Mouse (Mus musculus): Measurements from ENCODE around the gene Nicn1.
A peak's percentile ranks its signal among the peaks of the same experiment; 100 is the strongest.
"Not testable (repeated sequence)": the region's sequence is repeated elsewhere in the genome, so short reads cannot be mapped to it uniquely, and the experiment has no call there.

Nicn1 gene

DNA sequence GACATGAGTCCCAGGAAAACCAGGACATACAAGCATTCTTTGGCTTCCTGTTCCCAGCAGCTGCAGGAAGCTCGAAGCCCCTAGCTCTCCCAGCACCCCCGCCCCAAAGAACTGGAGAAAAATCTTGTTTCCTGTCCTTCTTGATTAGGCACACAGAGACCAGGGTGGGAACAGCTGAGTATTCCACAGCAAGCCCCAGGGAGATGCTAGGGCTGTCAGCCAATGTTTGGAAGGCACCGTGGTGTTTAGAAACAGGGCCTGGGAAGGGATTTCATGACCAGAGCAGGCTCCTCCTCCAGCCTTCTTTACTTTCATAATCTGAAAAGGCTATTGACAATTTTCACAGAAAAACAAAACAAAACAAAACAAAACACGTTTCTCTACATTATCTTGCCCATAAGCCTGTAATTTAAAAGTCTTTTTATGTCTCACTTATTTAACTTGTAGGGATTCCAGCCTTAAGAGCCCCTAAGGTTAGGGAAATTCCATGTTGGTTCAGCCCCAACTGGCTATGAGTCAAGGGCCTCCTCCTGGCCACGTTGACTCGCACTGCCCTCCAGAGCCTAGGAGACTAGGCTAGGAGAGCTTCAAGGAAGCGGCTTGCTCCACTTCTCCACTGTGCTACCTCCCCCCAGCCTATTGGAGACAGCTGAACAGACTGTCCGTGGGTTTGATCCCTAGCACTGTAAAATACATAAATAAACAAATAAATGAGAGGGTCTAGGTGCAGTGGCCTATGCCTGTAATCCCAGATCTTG, 10.0 kb upstream of the Nicn1 start:
- DNase-seq: no peak

DNA sequence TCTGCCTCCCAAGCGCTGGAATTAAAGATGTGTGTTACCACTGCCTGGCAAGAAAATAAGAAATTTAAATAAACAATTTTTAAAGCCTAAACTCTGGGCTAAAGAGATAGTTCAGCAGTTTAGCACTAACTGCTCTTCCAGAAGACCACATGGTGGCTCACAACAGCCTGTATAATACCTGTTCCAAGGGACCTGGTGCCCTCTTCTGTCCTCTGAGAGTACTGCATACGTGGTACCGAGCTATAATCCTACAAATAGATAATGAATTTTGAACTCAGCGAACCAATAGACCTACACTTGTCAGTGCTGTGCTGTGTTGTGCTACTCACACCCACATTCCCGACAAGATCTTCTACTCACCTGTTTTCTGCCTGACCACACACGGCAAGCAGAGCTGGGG, 5.8 kb upstream of the Nicn1 start:
- peak; percentile 78 for DNase-seq

DNA sequence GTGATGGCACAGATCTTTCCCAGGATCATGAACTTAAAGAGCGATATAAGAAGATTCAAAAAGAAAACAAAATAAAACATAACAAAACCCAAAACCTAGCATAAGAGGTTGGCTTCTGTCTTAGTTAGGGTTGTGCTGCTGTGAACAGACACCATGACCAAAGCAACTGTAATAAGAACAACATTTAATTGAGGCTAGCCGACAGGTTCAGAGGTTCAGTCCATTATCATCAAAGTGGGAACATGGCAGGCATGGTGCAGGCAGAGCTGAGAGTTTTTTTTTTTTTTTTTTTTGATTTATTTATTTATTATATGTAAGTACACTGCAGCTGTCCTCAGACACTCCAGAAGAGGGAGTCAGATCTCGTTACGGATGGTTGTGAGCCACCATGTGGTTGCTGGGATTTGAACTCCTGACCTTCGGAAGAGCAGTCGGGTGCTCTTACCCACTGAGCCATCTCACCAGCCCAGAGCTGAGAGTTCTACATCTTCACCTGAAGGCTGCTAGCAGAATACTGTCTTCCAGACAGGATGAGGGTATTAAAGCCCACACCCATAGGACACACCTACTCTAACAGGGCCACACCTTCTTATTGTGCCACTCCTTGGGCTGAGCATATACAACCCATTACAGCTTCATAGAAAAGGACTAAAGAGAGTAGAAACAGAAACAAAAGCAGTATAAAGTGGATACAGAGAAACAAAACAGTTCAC, 2.5 kb upstream of the Nicn1 start:
- not testable (repeated sequence) for DNase-seq

DNA sequence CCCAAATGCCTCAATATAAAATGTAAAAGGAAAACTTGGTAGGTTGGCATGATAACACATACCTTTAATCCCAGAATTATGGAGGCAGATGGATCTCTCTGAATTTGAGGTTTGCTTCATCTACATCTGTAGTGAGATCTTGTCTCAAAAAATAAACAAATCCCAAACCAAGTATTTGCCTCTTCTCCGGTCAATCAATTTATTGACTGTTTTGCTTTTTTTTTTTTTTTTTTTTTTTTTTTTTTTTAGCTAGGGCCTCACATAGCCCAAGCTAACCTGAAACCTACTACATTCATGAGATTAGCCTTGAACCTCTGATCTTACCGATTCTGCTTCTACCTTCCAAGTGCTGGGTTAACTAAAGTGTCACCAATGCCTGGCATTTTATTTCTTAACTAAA, 882 bp upstream of the Nicn1 start:
- DNase-seq: no peak

DNA sequence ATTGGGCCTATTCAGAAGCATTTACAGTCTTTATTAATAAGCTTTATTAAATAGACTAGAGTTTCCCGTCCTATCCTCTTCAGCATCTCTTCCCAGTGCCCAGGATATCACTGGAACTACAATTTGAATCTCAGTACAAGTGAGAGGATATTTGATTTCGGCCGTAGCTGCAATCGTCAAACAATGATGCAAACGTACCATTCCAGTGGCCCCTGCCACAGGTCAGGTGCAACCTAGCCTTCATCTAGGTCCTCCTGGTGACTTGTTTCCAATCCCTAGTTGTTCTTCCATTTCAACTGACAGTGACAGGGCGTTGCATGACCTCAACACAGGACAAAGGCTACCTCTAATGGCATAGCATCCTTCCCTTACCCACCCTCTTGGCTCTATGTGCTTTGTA, 544 bp downstream of the Nicn1 start:
- DNase-seq: no peak

DNA sequence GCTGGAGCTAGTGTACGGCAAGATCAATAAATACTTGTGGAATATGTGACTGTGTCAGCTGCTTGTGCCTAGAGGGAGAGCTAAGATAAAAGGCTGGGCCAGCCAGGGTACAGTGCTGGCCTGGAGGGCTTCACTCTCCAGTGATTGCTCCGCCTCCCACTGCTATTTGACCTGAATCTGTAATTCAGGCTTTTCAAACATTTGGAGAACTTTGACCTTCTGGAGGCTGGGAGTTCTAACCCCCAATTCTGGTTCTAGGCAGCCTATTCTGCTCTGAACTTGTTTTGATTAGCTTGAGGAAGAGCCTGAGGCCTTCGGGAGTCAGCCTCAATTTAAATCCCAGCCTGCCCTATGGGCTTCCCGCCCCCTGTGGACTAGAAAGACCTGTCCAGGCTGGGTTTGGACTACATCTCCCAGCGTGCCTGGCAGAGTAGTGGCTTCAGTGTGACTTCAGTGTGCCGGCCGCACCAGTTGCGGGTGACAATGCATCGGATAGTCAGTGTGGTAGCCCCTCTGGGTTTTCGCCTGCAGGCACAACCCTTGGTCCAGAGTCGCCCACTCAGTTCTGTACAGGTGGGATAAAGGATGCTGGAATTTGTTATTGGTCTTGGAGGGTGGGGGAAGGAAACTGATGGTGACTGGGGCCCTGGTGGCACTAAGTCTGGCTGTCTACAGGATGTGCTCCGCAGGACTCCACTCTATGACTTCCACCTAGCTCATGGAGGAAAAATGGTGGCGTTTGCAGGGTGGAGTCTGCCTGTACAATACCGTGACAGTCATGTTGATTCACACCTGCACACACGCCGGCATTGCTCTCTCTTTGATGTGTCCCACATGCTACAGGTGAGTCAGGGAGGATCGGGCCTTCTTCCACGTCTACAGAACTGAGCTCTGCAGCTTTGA, 6.5 kb downstream of the Nicn1 start, which contains the start of gene Amt:
Gene Amt, plus strand, starts transcription at position 401 of the 903 bp plus-strand sequence.
- DNase-seq: no peak

DNA sequence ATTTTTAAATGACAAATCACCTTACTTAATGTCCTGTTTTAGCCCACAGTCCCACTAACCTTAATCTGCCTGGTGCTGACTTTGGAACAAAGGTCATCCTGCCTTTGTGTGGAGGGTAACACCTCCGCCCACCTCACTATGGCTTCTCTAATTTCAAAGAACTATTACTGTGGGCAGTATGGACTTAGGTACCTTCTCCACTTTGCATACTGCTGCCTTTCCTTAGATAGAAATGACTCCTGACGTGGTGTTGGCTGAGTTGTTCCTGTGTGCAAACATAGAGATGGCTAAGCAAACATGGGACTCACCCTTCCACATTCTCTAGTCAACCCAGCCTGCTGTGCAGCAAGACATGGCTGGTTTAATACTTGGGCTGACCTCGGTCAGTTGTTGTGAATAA, 11.6 kb downstream of the Nicn1 start:
- no peak for DNase-seq

DNA sequence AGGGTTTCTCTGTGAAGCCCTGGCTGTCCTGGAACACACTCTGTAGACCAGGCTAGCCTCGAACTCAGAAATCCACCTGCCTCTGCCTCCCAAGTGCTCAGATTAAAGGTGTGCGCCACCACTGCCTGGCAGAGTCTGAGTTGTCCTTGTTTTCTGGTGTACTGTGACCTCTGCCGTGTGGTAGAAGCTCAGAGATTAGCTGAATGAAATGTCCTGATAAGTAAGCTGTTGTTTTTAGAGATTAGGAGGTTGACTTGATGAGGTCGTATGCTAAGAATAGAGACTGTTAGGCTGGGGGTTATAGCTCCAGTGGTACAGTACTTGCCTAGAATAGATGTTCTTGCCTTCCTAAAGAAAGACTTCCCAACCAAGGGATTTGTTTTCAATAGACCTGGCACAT, 14.5 kb downstream of the Nicn1 start:
- no peak for DNase-seq

DNA sequence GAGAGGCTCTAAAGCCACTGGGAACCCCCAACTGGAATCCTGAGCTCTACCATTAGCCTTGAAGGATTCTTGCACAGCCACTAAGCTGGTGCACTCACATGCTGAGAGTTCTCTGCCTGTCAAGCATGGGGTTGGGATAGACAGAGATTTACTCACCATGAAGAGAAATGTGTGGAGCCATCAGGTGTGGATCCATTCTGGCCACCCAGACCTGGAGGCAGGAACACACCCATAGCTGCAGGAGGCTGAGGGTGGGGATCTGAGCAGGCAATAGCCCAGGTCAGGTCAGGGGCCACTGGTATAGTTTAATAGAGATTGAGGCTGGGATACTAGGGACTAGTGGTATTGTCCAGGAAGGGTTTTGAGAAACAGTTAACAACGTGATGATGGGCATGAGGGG, 14.9 kb downstream of the Nicn1 start:
- peak; percentile 27 for DNase-seq

DNA sequence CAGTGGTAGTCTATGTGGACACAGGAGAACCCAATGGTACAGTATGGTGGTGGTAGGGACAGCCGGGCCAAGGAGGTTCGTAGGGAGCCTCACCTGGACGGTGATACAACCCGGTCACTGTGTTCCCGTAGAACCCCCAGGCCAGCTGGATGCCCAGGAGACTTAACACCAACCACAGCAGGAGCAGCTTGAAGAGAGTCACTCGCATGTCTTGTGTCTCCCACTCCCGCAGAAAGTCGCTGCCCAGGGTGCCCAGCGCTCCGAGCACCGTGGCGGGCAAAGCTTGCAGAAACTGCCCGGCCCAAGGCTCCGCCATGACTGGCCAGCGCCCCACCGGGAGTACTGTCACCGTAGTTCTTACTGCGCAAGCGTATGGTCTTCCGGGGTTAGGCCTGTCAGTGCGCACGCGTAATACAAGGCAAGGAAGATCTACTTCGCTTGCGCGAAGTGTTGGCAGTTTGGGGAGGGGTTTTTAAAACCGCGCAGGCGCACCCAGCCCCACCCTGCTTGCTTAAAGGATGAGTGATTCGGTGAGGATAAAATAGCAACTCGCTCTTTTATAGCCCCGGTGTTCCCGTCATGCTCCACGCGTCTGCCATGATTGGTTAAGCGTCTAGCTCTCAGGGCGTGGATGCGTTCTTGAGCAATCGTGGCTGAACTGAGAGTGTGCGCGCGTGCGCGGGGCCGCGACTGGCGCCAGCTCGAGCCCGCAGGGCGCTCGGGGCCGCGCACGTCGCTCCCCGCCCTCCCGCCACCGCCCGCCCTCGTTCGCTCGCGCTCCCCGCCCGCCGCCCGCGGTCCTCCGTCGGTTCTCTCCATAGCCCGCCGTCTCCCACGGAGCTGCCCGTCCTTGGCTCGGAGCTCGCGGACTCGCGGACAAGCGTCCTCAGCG, 15.6 kb downstream of the Nicn1 start, which contains the start of the genes Rhoa and Tcta:
Gene Rhoa, plus strand, starts transcription at position 501 of the 892 bp plus-strand sequence.
Gene Tcta, minus strand, starts transcription at position 532 of the 892 bp plus-strand sequence.
- DNase-seq: peak; percentile 98

DNA sequence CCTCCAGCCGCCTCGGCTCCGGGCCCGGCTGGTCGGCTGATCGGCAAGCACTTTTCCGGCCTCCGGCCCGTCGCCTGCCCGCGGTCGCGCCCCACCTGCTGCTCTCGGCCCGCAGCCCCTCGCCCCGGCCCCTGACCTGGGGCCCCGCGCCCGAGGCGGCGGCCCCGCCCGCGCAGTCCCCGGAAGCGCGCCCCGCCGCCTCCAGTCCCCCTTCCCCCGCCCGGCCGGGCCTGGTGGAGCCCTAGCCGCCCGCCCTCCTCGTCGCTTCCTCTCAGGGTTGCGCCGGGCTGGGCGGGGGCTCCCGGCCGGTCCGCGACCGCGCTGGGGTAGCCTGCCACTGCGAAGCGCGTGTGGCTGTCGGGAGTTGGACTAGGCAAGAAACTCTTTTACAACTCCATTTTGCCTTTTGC, 16.3 kb downstream of the Nicn1 start:
- peak; percentile 92 for DNase-seq

DNA sequence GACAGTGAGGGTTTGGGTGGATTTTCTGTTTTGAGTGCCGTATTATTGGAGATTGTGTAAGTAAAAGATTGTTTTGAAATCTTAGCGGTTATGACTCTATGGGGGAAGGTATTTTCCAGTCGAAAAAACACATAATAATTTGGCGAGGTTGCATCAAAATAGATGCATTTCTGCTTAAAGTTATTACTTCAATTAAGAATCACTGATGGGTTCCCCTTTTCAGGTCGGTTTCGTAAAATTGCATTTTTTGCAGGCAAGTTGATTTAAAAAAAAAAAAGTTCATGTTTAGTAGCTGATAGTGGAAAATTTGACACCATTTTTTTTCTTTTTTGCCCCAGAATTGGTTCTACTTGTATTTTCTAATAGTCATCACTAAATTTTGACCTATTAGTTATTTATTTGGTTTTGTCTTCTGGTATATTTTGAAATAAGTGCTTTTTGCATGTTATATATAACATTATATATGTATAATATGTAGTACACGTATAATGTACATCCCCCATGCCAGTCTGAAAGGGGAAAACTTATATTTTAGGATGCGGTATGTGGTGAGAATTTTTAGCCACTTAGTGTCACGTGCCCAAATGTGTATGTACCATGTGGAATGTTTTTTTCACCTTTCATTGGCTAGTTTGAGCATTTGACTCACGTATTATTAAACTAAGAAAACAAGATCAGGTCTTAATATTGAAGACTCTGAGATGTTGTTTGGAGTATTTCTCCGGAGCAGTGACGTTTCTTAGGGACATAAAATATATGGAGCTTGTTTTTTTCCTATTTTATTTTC, 17.0 kb downstream of the Nicn1 start:
- DNase-seq: no peak

DNA sequence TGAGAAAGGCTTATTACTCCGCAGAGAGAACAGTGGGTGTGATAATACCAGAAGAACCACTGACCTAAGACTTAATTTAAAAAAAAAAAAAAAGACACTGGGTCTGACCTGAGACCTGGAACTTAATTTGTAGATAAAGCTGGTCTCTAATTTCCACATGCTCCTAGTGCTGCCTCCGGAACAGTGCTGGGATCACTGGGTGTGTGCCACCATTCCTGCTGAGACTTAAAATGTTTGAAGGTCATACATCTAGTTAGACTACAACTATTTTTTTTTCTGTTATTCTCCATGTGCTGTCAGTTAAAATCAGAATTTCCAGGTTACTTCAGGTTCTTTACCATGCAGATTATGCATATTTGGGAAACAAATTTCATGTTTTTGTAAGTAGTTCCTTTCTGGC, 17.9 kb downstream of the Nicn1 start:
- no peak for DNase-seq

DNA sequence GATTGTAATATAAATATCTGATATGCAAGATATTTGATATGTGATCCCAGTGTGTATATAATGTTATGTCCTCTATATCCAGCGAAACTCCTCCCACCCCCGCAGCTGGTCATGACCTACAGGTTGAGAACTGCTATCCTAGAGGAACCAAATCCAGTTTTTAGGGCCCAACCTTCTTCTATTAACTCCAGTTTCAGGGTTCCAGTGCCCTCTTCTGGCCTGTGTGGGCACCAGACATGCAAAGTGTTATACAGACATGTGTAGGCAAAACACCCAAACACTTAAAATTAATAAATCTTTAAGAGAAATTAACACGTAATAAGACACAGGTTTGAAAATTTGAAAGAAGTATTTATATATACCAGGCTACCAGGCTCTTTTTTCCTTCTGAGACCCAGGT, 27.3 kb downstream of the Nicn1 start:
- DNase-seq: peak; percentile 34

DNA sequence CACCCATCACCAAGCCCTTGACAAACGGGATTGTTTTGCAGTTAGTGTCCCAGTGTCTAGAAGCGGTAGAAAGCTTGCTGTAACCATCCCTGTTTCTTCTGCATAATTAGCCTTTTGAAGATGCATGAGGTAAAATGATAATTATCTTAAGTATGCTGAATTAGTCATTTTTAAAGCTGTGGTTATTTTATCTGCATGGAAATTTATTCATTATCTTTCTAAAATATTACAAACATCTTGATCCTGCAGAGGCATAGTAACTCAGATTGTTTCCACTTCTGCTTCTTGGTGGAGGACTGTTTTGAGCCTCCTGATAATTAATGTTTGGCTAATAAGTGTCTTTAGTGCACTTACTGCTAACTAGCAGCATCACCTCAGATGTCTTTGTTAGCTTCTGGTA, 28.2 kb downstream of the Nicn1 start:
- no peak for DNase-seq

DNA sequence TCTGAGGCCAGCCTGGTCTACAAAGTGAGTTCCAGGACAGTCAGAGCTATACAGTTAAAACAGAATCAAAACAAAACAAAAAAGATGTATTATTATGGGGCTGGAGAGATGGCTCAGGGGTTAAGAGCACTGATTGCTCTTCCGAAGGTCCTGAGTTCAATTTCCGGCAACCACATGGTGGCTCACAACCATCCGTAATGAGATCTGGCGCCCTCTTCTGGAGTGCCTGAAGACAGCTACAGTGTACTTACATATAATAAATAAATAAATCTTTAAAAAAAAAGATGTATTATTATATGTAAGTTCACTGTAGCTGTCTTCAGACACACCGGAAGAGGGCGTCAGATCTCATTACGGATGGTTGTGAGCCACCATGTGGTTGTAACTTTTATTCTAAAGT, 31.8 kb downstream of the Nicn1 start:
- not testable (repeated sequence) for DNase-seq

DNA sequence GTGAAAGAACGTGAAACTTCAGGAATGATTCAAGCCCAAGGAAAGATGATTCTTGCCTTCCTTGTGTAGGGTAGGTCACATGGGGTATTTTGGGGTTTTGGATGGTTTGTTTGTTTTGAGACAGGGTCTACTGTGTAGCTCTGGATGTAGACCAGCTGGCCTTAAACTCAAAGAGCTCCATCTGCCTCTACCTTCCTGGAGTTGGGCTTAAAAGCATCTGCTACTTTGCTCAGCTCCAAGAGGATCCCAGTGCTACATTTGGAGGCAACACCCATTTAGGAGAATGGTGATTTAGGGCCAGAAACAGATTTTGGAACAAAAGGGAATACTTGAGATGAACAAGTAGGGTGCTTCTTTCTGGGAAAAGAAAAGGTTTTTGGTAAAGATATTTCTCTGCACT, 34.6 kb downstream of the Nicn1 start:
- DNase-seq: no peak

DNA sequence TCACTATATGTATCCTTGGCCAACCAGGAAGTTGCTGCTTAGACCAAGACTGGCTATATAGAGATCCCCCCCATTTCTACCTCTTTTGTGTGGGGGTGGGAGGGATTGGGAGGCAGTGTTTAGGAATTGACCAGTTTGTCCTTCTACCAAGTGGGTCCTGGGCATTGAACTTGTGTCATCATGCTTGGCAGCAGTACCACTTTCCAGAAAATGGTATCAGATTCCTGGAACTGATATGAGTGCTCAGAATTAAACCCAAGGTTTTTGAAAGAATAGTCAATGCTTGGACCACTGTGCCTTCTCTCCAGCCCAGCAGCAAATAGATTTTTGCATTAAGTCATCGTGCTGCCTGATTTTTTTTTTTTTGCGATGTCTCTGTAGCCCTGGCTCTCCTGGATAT, 35.6 kb downstream of the Nicn1 start:
- no peak for DNase-seq

DNA sequence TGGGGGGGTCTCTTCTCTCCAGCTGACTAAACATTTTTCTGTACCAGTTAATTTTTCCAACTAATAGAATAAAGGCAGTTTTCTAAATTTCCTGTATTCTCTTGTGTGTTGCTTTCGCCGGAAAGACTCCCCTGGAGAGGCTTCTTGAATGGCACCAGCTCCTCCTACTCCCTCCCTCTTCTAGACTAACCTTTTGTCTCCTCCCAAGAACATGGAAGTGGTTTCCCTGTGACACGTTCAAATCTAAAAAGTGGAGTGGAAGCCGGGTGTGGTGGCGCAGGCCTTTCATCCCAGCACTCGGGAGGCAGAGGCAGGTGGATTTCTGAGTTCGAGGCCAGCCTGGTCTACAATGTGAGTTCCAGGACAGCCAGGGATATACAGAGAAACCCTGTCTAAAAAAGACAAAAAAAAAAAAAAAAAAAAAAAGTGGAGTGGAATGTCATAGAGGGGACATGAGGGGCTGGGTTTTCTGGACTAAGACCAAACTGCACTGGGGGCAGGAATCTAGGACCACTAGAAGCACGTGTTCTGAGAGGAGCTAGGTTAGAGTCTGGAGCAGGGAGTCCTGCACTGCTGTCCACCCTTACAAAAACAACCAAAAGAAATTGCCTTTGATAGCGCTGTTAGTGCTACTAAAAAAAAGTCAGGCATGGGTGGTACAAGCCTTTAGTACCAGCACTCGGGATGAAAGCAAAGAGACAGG, 47.8 kb downstream of the Nicn1 start:
- DNase-seq: no peak

DNA sequence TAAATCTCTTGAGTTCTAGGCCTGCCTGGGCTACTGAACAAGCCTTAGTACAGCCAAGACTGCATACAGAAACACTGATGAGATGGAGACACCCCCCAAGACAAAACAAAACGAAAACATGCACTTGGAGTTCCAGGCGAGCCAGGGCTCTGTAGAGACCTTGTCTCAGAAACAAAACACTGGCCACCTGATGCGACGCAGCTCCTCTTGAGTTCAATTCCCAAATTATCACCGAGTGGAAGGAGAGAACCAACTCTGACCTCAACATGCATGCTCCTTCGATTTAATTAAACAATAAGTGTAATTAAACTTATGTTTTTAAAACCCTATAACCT, 48.3 kb downstream of the Nicn1 start:
- DNase-seq: peak; percentile 14
